Mouse (Mus musculus) forebrain, embryonic 16.5 days (tissue): ENCODE results near the gene Abcg8. TPM values are rescaled to one million over a fixed set of nuclear protein-coding genes. Genes with fewer than 3 reads are reported as not detected.

Experiments
- ATAC-seq: fragments of 200-750 bp; cut with Nextera tagmentation; 2 replicates; pipeline ENCODE4 v1.8.0; 2017; ENCODE audit warnings: mild to moderate bottlenecking, moderate library complexity
- H3K27ac ChIP-seq: fragments of 300-500 bp; sonication (generic); 2 replicates; pipeline ENCODE4 v1.5.1; 2014; ENCODE audit warnings: low read length, control low read depth
- H3K27me3 ChIP-seq: fragments of 300-500 bp; sonication (generic); replicated peaks from 2 replicates; pipeline ENCODE4 v1.6.1; 2014; ENCODE audit warnings: low read length; ENCODE audit not compliant: control insufficient read depth, insufficient read depth
- H3K36me3 ChIP-seq: fragments of 300-500 bp; sonication (generic); 2 replicates; pipeline ENCODE4 v1.6.1; 2014; ENCODE audit not compliant: control insufficient read depth, insufficient read depth
- H3K4me1 ChIP-seq: fragments of 300-500 bp; sonication (generic); replicated peaks from 2 replicates; pipeline ENCODE4 v1.6.1; 2014; ENCODE audit warnings: low read length; ENCODE audit not compliant: control insufficient read depth, insufficient read depth
- H3K4me2 ChIP-seq: fragments of 300-500 bp; sonication (generic); 2 replicates; pipeline ENCODE4 v1.6.1; 2014; ENCODE audit warnings: mild to moderate bottlenecking, low read length, control low read depth
- H3K4me3 ChIP-seq: fragments of 300-500 bp; sonication (generic); replicated peaks from 2 replicates; pipeline ENCODE4 v1.5.1; 2014; ENCODE audit warnings: mild to moderate bottlenecking, low read length, control low read depth
- H3K9ac ChIP-seq: fragments of 300-500 bp; sonication (generic); replicated peaks from 2 replicates; pipeline ENCODE4 v1.6.1; 2014; ENCODE audit warnings: low read depth, low read length, control low read depth
- H3K9me3 ChIP-seq: fragments of 300-500 bp; sonication (generic); 2 replicates; pipeline ENCODE4 v1.6.1; 2016; ENCODE audit warnings: low read length; ENCODE audit not compliant: control insufficient read depth
- WGBS: fragments of 180-500 bp; shearing (Covaris S2); extraction: QIAGEN DNeasy Blood & Tissue Kit; methylation state at CpG from one replicate; pipeline ENCODE4 v1.1.7; 2014; 5-methylcytosine and 5-hydroxymethylcytosine counted together
- polyA plus RNA-seq: library from polyadenylated mRNA; unstranded; fragments of >200 nt; fragmentation: Nextera tagmentation; extraction: Ambion mirVana; gene quantifications from 2 replicates; pipeline ENCODE4 v1.2.1, GENCODE M21; 2015

Gene Abcg8
- polyA plus RNA-seq, 1 experiment from 2014 or later, result not detected

- no peak overlapping the region for H3K4me2 ChIP-seq
- no peak overlapping the region for H3K27ac ChIP-seq
- H3K36me3 ChIP-seq, result no peaks in the 10 kb centered on the region
- no peak for ATAC-seq
- no peaks in the 10 kb centered on the region for H3K27me3 ChIP-seq
- WGBS, result 90% methylated on average over 5 of the region's 5 CpGs
- H3K9ac ChIP-seq, result no peak overlapping the region
- H3K4me3 ChIP-seq, result no peak overlapping the region
- no peaks in the 10 kb centered on the region for H3K9me3 ChIP-seq
- H3K4me1 ChIP-seq, result no peaks in the 10 kb centered on the region
Measured at GRCm38 (mm10) chr17:84689316-84689715, 13.2 kb downstream of the Abcg8 start.

- Histone ChIP-seq H3K9ac (no peak overlapping the region), H3K27ac (no peak overlapping the region), H3K36me3 (no peaks in the 10 kb centered on the region), H3K4me2 (no peak overlapping the region), H3K4me1 (no peaks in the 10 kb centered on the region), H3K4me3 (no peak overlapping the region), H3K27me3 (no peaks in the 10 kb centered on the region), H3K9me3 (no peaks in the 10 kb centered on the region)
- 88% methylated on average over 5 of the region's 5 CpGs for WGBS
- ATAC-seq, result no peak
Measured at GRCm38 (mm10) chr17:84690111-84690510, 14.0 kb downstream of the Abcg8 start.

- no peaks in the 10 kb centered on the region for H3K4me1 ChIP-seq
- no peaks in the 10 kb centered on the region for H3K36me3 ChIP-seq
- H3K27me3 ChIP-seq, result 0 out of 2 replicates have a peak, but pooled peaks cover 3% of the 10 kb centered on the region
- H3K4me2 ChIP-seq, result no peak overlapping the region
- H3K9me3 ChIP-seq, result no peaks in the 10 kb centered on the region
- H3K9ac ChIP-seq, result no peak overlapping the region
- no peak overlapping the region for H3K27ac ChIP-seq
- ATAC-seq, result no peak
- H3K4me3 ChIP-seq, result no peak overlapping the region
- 79% methylated on average over 2 of the region's 2 CpGs for WGBS
Measured at GRCm38 (mm10) chr17:84693741-84694140, 17.6 kb downstream of the Abcg8 start.

GRCm38 (mm10) chr17:84696537-84696936 lies 20.4 kb downstream of the Abcg8 start:
- no peaks in the 10 kb centered on the region for H3K4me1 ChIP-seq
- H3K4me3 ChIP-seq, result no peak overlapping the region
- no peaks in the 10 kb centered on the region for H3K36me3 ChIP-seq
- H3K27ac ChIP-seq, result no peak overlapping the region
- no peak overlapping the region for H3K4me2 ChIP-seq
- no peaks in the 10 kb centered on the region for H3K9me3 ChIP-seq
- no peak overlapping the region for H3K9ac ChIP-seq
- 0 out of 2 replicates have a peak, but pooled peaks cover 3% of the 10 kb centered on the region for H3K27me3 ChIP-seq
- no peak for ATAC-seq
- WGBS, result 82% methylated on average over 6 of the region's 6 CpGs

GRCm38 (mm10) chr17:84698727-84699126 lies 22.6 kb downstream of the Abcg8 start:
- Histone ChIP-seq H3K9ac (no peak overlapping the region), H3K27ac (no peak overlapping the region), H3K4me1 (no peaks in the 10 kb centered on the region), H3K27me3 (0 out of 2 replicates have a peak, but pooled peaks cover 3% of the 10 kb centered on the region), H3K9me3 (no peaks in the 10 kb centered on the region), H3K4me2 (no peak overlapping the region), H3K36me3 (no peaks in the 10 kb centered on the region), H3K4me3 (no peak overlapping the region)
- WGBS, result 22% methylated on average over 5 of the region's 5 CpGs
- peak; percentile 57 for ATAC-seq

GRCm38 (mm10) chr17:84707407-84707806 lies 31.3 kb downstream of the Abcg8 start:
- ATAC-seq, result no peak
- H3K4me3 ChIP-seq, result no peak overlapping the region
- 66% methylated on average over 4 of the region's 4 CpGs for WGBS
- peaks cover 2% of the 10 kb centered on the region; the same call in 1 of the 2 replicates for H3K36me3 ChIP-seq
- no peaks in the 10 kb centered on the region for H3K9me3 ChIP-seq
- H3K27ac ChIP-seq, result no peak overlapping the region
- no peak overlapping the region for H3K4me2 ChIP-seq
- H3K27me3 ChIP-seq, result no peaks in the 10 kb centered on the region
- H3K9ac ChIP-seq, result no peak overlapping the region
- H3K4me1 ChIP-seq, result peaks cover 19% of the 10 kb centered on the region

- H3K27ac ChIP-seq, result peak overlapping the region; percentile 61
- 63% methylated on average over 7 of the region's 7 CpGs for WGBS
- H3K4me2 ChIP-seq, result no peak overlapping the region
- H3K9me3 ChIP-seq, result no peaks in the 10 kb centered on the region
- peaks cover 2% of the 10 kb centered on the region; the same call in 1 of the 2 replicates for H3K36me3 ChIP-seq
- peaks cover 23% of the 10 kb centered on the region for H3K4me1 ChIP-seq
- no peak overlapping the region for H3K4me3 ChIP-seq
- no peaks in the 10 kb centered on the region for H3K27me3 ChIP-seq
- ATAC-seq, result peak; percentile 13; the same call in 1 of the 2 replicates
- H3K9ac ChIP-seq, result no peak overlapping the region
Measured at GRCm38 (mm10) chr17:84708818-84709217, 32.7 kb downstream of the Abcg8 start.

- WGBS, result 7% methylated on average over 17 of the region's 17 CpGs
- peak; percentile 74 for ATAC-seq
- H3K27me3 ChIP-seq, result no peaks in the 10 kb centered on the region
Measured at GRCm38 (mm10) chr17:84709403-84709851, 33.3 kb downstream of the Abcg8 start.

GRCm38 (mm10) chr17:84713563-84714164 lies 37.6 kb downstream of the Abcg8 start:
- H3K27ac ChIP-seq, result peak overlapping the region; percentile 47
- no peak overlapping the region for H3K4me3 ChIP-seq
- no peak overlapping the region; the same call in 1 of the 2 replicates for H3K9ac ChIP-seq
- peak overlapping the region; percentile 13; the same call in 1 of the 2 replicates for H3K4me2 ChIP-seq
- H3K9me3 ChIP-seq, result no peaks in the 10 kb centered on the region
- peaks cover 2% of the 10 kb centered on the region; the same call in 1 of the 2 replicates for H3K36me3 ChIP-seq
- no peaks in the 10 kb centered on the region for H3K27me3 ChIP-seq
- ATAC-seq, result no peak
- 32% methylated on average over 18 of the region's 18 CpGs for WGBS
- H3K4me1 ChIP-seq, result peaks cover 31% of the 10 kb centered on the region

More at GRCm38 (mm10) chr17:84709403-84709851, 33.3 kb downstream of the Abcg8 start:
- H3K27ac ChIP-seq, result peak overlapping the region; percentile 61
- peaks cover 26% of the 10 kb centered on the region for H3K4me1 ChIP-seq
- peak overlapping the region; percentile 31 for H3K4me2 ChIP-seq
- peaks cover 2% of the 10 kb centered on the region; the same call in 1 of the 2 replicates for H3K36me3 ChIP-seq
- H3K4me3 ChIP-seq, result no peak overlapping the region
- no peak overlapping the region; the same call in 1 of the 2 replicates for H3K9ac ChIP-seq
- H3K9me3 ChIP-seq, result no peaks in the 10 kb centered on the region
